Mouse (Mus musculus) kidney, postnatal 0 days (tissue): Measurements from ENCODE around the gene Kndc1. TPM values are rescaled to one million over a fixed set of nuclear protein-coding genes. Genes with fewer than 3 reads are reported as not detected.
A peak's percentile ranks its signal among the peaks of the same experiment; 100 is the strongest.

Experiments
- ATAC-seq: fragments of 200-750 bp; cut with Nextera tagmentation; replicated peaks from 2 replicates; pipeline ENCODE4 v1.8.0; 2017; ENCODE audit warnings: low read depth, moderate number of reproducible peaks, moderate TSS enrichment, moderate library complexity; ENCODE audit not compliant: low FRiP score
- DNase-seq: peaks from one replicate; pipeline ENCODE4 v3.0.0-alpha.2; 2016; ENCODE audit warnings: low spot score
- H3K27ac ChIP-seq: fragments of 300-500 bp; sonication (generic); 2 replicates; pipeline ENCODE4 v1.5.1; 2014; ENCODE audit warnings: mild to moderate bottlenecking
- H3K27me3 ChIP-seq: fragments of 300-500 bp; sonication (generic); 2 replicates; pipeline ENCODE4 v1.6.1; 2014; ENCODE audit warnings: low read length, mixed read lengths; ENCODE audit not compliant: insufficient read depth
- H3K36me3 ChIP-seq: fragments of 300-500 bp; sonication (generic); 2 replicates; pipeline ENCODE4 v1.6.1; 2014; ENCODE audit warnings: low read length, mixed read lengths; ENCODE audit not compliant: insufficient read depth
- H3K4me1 ChIP-seq: fragments of 300-500 bp; sonication (generic); replicated peaks from 2 replicates; pipeline ENCODE4 v1.6.1; 2014; ENCODE audit warnings: antibody characterized with exemption, low read length, mixed read lengths; ENCODE audit not compliant: insufficient read depth
- H3K4me2 ChIP-seq: fragments of 300-500 bp; sonication (generic); 2 replicates; pipeline ENCODE4 v1.6.1; 2014; ENCODE audit warnings: mild to moderate bottlenecking, low read length, moderate library complexity, mixed read lengths
- H3K4me3 ChIP-seq: fragments of 300-500 bp; sonication (generic); replicated peaks from 2 replicates; pipeline ENCODE4 v1.5.1; 2014; ENCODE audit warnings: low read depth, low read length
- H3K9ac ChIP-seq: fragments of 300-500 bp; sonication (generic); 2 replicates; pipeline ENCODE4 v1.6.1; 2014; ENCODE audit warnings: low read depth, low read length
- H3K9me3 ChIP-seq: fragments of 300-500 bp; sonication (generic); replicated peaks from 2 replicates; pipeline ENCODE4 v1.6.1; 2016; ENCODE audit warnings: low read length, inconsistent platforms, mixed read lengths
- CTCF ChIP-seq: IDR thresholded peaks from 2 replicates; pipeline ENCODE4 v1.5.1; 2016; ENCODE audit warnings: antibody characterized with exemption, low read depth, mild to moderate bottlenecking, moderate library complexity
- WGBS: fragments of 180-500 bp; shearing (Covaris S2); extraction: QIAGEN DNeasy Blood & Tissue Kit; methylation state at CpG from one replicate; pipeline ENCODE4 v1.1.7; 2014; 5-methylcytosine and 5-hydroxymethylcytosine counted together
- microRNA counts: library from miRNA; unstranded; fragments of <30 nt; microRNA quantifications from one replicate; lab custom pipeline; 2015
- microRNA-seq: library from miRNA; unstranded; fragments of <30 nt; microRNA quantifications from one replicate; pipeline ENCODE4, GENCODE M21; 2016
- polyA plus RNA-seq: library from polyadenylated mRNA; unstranded; fragments of >200 nt; fragmentation: Nextera tagmentation; extraction: Ambion mirVana; gene quantifications from 2 replicates; pipeline ENCODE4 v1.2.1, GENCODE M21; 2015

Gene Kndc1
- polyA plus RNA-seq, 1 experiment from 2014 or later: 0.09 TPM

GRCm38 (mm10) chr7:139982058-139982457, 87.6 kb downstream of the Kndc1 start:
- no peak overlapping the region for H3K27ac ChIP-seq

DNA sequence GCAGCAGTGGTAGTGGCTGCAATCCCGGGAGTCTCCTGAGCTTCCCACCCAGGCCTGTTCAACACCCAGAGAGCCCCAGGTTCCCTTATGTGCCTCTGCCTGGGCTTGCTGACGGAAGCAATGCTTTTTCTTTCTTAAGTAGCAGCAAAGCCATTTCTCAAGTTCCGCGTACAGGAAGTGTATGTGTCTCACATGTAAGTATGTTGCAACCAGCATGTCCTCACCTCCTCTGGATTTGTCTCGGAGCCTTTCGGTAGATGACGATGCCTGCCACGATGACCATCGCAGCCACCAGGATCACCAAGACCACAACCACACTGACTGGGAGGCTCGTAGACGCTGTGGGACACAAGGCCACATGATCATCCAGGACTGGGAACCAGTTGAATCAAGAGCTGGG, 90.0 kb downstream of the Kndc1 start:
- no peak for DNase-seq
- 90% methylated on average over 11 of the region's 11 CpGs for WGBS
- Histone ChIP-seq H3K4me2 (no peak overlapping the region), H3K9me3 (no peaks in the 10 kb centered on the region), H3K4me1 (no peaks in the 10 kb centered on the region), H3K27ac (no peak overlapping the region), H3K4me3 (no peak overlapping the region), H3K36me3 (no peaks in the 10 kb centered on the region), H3K27me3 (no peaks in the 10 kb centered on the region), H3K9ac (no peak overlapping the region)
- TF ChIP-seq CTCF: no peak
- ATAC-seq: no peak

More at GRCm38 (mm10) chr7:139982058-139982457, 87.6 kb downstream of the Kndc1 start:
- TF ChIP-seq CTCF: no peak
- ATAC-seq (no peak), DNase-seq (no peak)
- WGBS: 81% methylated on average over 11 of the region's 11 CpGs
- Histone ChIP-seq H3K36me3 (no peaks in the 10 kb centered on the region), H3K4me3 (no peak overlapping the region), H3K27me3 (no peaks in the 10 kb centered on the region), H3K4me2 (no peak overlapping the region), H3K9me3 (no peaks in the 10 kb centered on the region), H3K9ac (no peak overlapping the region), H3K4me1 (no peaks in the 10 kb centered on the region)

- H3K4me2 ChIP-seq: no peak overlapping the region
Observed at GRCm38 (mm10) chr7:139988272-139988671, 93.8 kb downstream of the Kndc1 start.

GRCm38 (mm10) chr7:139990864-139991394, 96.4 kb downstream of the Kndc1 start:
- H3K4me3 ChIP-seq: no peak overlapping the region
- H3K9ac ChIP-seq: no peak overlapping the region
- WGBS: 75% methylated on average over 8 of the region's 8 CpGs
- no peaks in the 10 kb centered on the region for H3K9me3 ChIP-seq
- H3K36me3 ChIP-seq: no peaks in the 10 kb centered on the region
- no peak overlapping the region for H3K27ac ChIP-seq
- TF ChIP-seq CTCF: no peak
- no peak overlapping the region for H3K4me2 ChIP-seq
- DNase-seq (no peak), ATAC-seq (no peak)
- H3K27me3 ChIP-seq: no peaks in the 10 kb centered on the region
- H3K4me1 ChIP-seq: no peaks in the 10 kb centered on the region

More at GRCm38 (mm10) chr7:139988272-139988671, 93.8 kb downstream of the Kndc1 start:
- Histone ChIP-seq H3K4me3 (no peak overlapping the region), H3K9ac (no peak overlapping the region), H3K9me3 (no peaks in the 10 kb centered on the region), H3K4me1 (no peaks in the 10 kb centered on the region), H3K27ac (no peak overlapping the region), H3K36me3 (no peaks in the 10 kb centered on the region), H3K27me3 (no peaks in the 10 kb centered on the region)
- no peak for DNase-seq
- ATAC-seq: no peak
- 86% methylated on average over 9 of the region's 9 CpGs for WGBS
- TF ChIP-seq CTCF: no peak

MicroRNA genes within 50 kb of the gene (microRNA counts, 519-probe panel; counts per million panel counts)
- 330 counts per million, percentile 68 among the panel's probes with 10 or more counts for microRNA mmu-miR-202-3p (lab: Ali Mortazavi, UCI)
- microRNA mmu-miR-202-5p (lab: Ali Mortazavi, UCI): 330 counts per million, percentile 68 among the panel's probes with 10 or more counts

Small RNAs within 50 kb of the gene (microRNA-seq; reads per million reads assigned to microRNA genes)
- gene Mir202 (not detected), gene Mir7062 (0.80 reads per million), gene mmu-mir-7686 (not detected)

Other genes starting within 250 kb of the Kndc1 start
- gene Cfap46, start 210.9 kb upstream of the Kndc1 start, polyA plus RNA-seq: 0.08 TPM in 1 of 2 replicates, not detected in the other
- gene Adgra1, start 60.5 kb upstream of the Kndc1 start, polyA plus RNA-seq: 0.50 and 1.3 TPM in 2 replicates
- not detected in 2 replicates for gene Utf1, start 49.1 kb downstream of the Kndc1 start, polyA plus RNA-seq
- gene 6430531B16Rik, start 84.1 kb downstream of the Kndc1 start, polyA plus RNA-seq: 0.28 and 0.36 TPM in 2 replicates
- 0.41 and 0.46 TPM in 2 replicates for gene Adam8, start 97.9 kb downstream of the Kndc1 start, polyA plus RNA-seq
- gene Zfp511, start 141.7 kb downstream of the Kndc1 start, polyA plus RNA-seq: 35.0 TPM in 2 replicates
- gene Tubgcp2, start 142.0 kb downstream of the Kndc1 start, polyA plus RNA-seq: 34.4 and 39.5 TPM in 2 replicates
- gene Msx3, start 154.4 kb downstream of the Kndc1 start, polyA plus RNA-seq: not detected in 2 replicates
- 0.89 and 1.1 TPM in 2 replicates for gene Caly, start 187.9 kb downstream of the Kndc1 start, polyA plus RNA-seq
- gene Prap1, start 198.7 kb downstream of the Kndc1 start, polyA plus RNA-seq: 3.9 and 6.2 TPM in 2 replicates
- 86.8 and 88.4 TPM in 2 replicates for gene Fuom, start 207.7 kb downstream of the Kndc1 start, polyA plus RNA-seq
- 21.0 and 22.9 TPM in 2 replicates for gene Paox, start 221.1 kb downstream of the Kndc1 start, polyA plus RNA-seq
- 236 and 241 TPM in 2 replicates for gene Echs1, start 221.8 kb downstream of the Kndc1 start, polyA plus RNA-seq
- gene Mtg1, start 242.9 kb downstream of the Kndc1 start, polyA plus RNA-seq: 29.9 and 30.4 TPM in 2 replicates